Mouse (Mus musculus) hindbrain, postnatal 0 days (tissue): ENCODE results near the gene Stard3nl. TPM values are rescaled to one million over a fixed set of nuclear protein-coding genes. Genes with fewer than 3 reads are reported as not detected.
"Not testable (repeated sequence)": the region's sequence is repeated elsewhere in the genome, so short reads cannot be mapped to it uniquely, and the experiment has no call there.

ENCODE experiments used
- ATAC-seq: fragments of 200-750 bp; cut with Nextera tagmentation; 2 replicates; pipeline ENCODE4 v1.8.0; 2017; ENCODE audit warnings: mild to moderate bottlenecking, moderate TSS enrichment, moderate library complexity
- DNase-seq: peaks from one replicate; pipeline ENCODE4 v3.0.0-alpha.2; 2015; ENCODE audit warnings: low spot score
- H3K27ac ChIP-seq: fragments of 300-500 bp; sonication (generic); 2 replicates; pipeline ENCODE4 v1.5.1; 2014; ENCODE audit warnings: mild to moderate bottlenecking
- H3K27me3 ChIP-seq: fragments of 300-500 bp; sonication (generic); 2 replicates; pipeline ENCODE4 v1.6.1; 2014; ENCODE audit warnings: low read length, mixed read lengths; ENCODE audit not compliant: insufficient read depth
- H3K36me3 ChIP-seq: fragments of 300-500 bp; sonication (generic); 2 replicates; pipeline ENCODE4 v1.6.1; 2014; ENCODE audit warnings: low read length, mixed read lengths; ENCODE audit not compliant: insufficient read depth
- H3K4me1 ChIP-seq: fragments of 300-500 bp; sonication (generic); 2 replicates; pipeline ENCODE4 v1.6.1; 2014; ENCODE audit warnings: antibody characterized with exemption, low read length, mixed read lengths; ENCODE audit not compliant: insufficient read depth
- H3K4me2 ChIP-seq: fragments of 300-500 bp; sonication (generic); 2 replicates; pipeline ENCODE4 v1.6.1; 2014; ENCODE audit warnings: low read depth, mild to moderate bottlenecking, low read length, moderate library complexity, mixed read lengths
- H3K4me3 ChIP-seq: fragments of 300-500 bp; sonication (generic); 2 replicates; pipeline ENCODE4 v1.5.1; 2014; ENCODE audit warnings: low read length
- H3K9ac ChIP-seq: fragments of 300-500 bp; sonication (generic); replicated peaks from 2 replicates; pipeline ENCODE4 v1.6.1; 2014; ENCODE audit warnings: mild to moderate bottlenecking, low read length, moderate library complexity, mixed read lengths
- H3K9me3 ChIP-seq: fragments of 300-500 bp; sonication (generic); 2 replicates; pipeline ENCODE4 v1.6.1; 2016; ENCODE audit warnings: low read length, mixed read lengths
- CTCF ChIP-seq: IDR thresholded peaks from 2 replicates; pipeline ENCODE4 v1.5.1; 2016; ENCODE audit warnings: antibody characterized with exemption, control low read depth, low read depth
- WGBS: fragments of 180-500 bp; shearing (Covaris S2); extraction: QIAGEN DNeasy Blood & Tissue Kit; methylation state at CpG from one replicate; pipeline ENCODE4 v1.1.7; 2014; 5-methylcytosine and 5-hydroxymethylcytosine counted together
- polyA plus RNA-seq: library from polyadenylated mRNA; unstranded; fragments of >200 nt; fragmentation: Nextera tagmentation; extraction: Ambion mirVana; gene quantifications from 2 replicates; pipeline ENCODE4 v1.2.1, GENCODE M21; 2015
- total RNA-seq: library from RNA; depleted of rRNA; stranded (reverse); fragments of >200 nt; gene quantifications from 2 replicates; pipeline ENCODE4 v1.2.3, GENCODE M21; 2014; rRNA removed

Gene Stard3nl
- total and polyA plus RNA-seq, 2 experiments from 2014 or later = 69.5 to 191 TPM

DNA sequence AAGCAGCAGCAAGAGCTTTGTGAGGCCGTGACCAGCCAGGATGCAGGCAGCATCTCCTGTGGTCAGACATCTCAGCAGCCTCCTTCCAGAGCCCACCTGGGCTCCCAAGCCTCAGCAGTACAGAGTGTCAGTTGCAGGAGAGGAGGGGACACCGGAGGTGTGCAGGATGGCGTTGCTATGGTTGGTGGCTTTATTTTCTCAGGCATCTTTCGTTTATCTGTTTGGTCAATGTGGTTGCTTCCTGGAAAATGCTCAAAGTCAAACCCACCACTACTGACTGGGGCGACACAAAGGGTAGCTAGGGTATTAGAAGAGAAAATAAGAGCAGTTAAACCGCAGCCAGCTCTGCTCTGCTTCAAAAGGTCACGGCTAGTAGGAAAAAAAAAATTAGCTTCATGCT, 39.5 kb downstream of the Stard3nl start:
- no peak for DNase-seq
- no peak for ATAC-seq
- no peaks in the 10 kb centered on the region for H3K4me1 ChIP-seq
- H3K27ac ChIP-seq = no peak overlapping the region
- H3K36me3 ChIP-seq = peaks cover 40% of the 10 kb centered on the region
- no peak overlapping the region for H3K4me3 ChIP-seq
- H3K9me3 ChIP-seq = no peaks in the 10 kb centered on the region
- no peak for TF ChIP-seq CTCF
- H3K27me3 ChIP-seq = no peaks in the 10 kb centered on the region
- 57% methylated on average over 7 of the region's 7 CpGs for WGBS
- H3K9ac ChIP-seq = no peak overlapping the region
- no peak overlapping the region for H3K4me2 ChIP-seq

- TF ChIP-seq CTCF = no peak
- H3K27ac ChIP-seq = no peak overlapping the region
- H3K4me2 ChIP-seq = no peak overlapping the region
- no peaks in the 10 kb centered on the region for H3K27me3 ChIP-seq
- H3K4me3 ChIP-seq = no peak overlapping the region
- DNase-seq = peak; percentile 35
- peaks cover 18% of the 10 kb centered on the region for H3K36me3 ChIP-seq
- no peaks in the 10 kb centered on the region for H3K9me3 ChIP-seq
- H3K4me1 ChIP-seq = no peaks in the 10 kb centered on the region
- no peak overlapping the region for H3K9ac ChIP-seq
- WGBS = 59% methylated on average over 3 of the region's 3 CpGs
- peak; percentile 72 for ATAC-seq
Observed at GRCm38 (mm10) chr13:19352795-19353194, 42.8 kb downstream of the Stard3nl start.

- H3K4me3 ChIP-seq, H3K9ac ChIP-seq, H3K36me3 ChIP-seq, H3K9me3 ChIP-seq, ATAC-seq, H3K27me3 ChIP-seq, H3K27ac ChIP-seq, H3K4me2 ChIP-seq, DNase-seq, H3K4me1 ChIP-seq: not testable (repeated sequence)
- 68% methylated on average over 1 of the region's 1 CpGs for WGBS
Observed at GRCm38 (mm10) chr13:19340356-19340755, 55.2 kb downstream of the Stard3nl start.

DNA sequence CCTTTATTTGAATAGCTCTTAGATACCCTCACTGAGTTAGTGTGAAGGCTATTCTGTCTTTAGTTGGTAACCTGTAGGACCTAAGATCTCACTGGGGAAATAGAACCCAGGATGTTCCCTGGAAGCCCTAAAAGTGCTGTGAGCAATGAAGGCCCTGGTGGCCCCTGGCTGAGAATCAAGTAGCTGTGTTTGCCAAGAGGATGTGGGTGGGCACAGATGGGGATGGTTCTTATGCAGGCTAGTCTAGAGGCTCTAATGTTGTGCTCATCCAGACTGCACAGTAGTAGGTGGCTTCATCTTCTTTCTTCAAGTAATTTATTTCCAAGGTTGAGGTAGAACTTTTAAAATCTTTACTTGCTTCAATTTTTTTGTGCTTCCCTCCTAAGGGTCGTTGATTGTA, 59.3 kb downstream of the Stard3nl start:
- H3K9me3 ChIP-seq, H3K9ac ChIP-seq, DNase-seq, H3K4me1 ChIP-seq, H3K4me3 ChIP-seq, H3K4me2 ChIP-seq, ATAC-seq, H3K27ac ChIP-seq, H3K27me3 ChIP-seq, H3K36me3 ChIP-seq: not testable (repeated sequence)
- 86% methylated on average over 1 of the region's 1 CpGs for WGBS

Other genes with a start within 250 kb of the Stard3nl start
- 38.9 and 51.9 TPM in 2 replicates for gene Epdr1, start 224.1 kb upstream of the Stard3nl start, total RNA-seq
- gene Epdr1, start 224.1 kb upstream of the Stard3nl start, polyA plus RNA-seq = 40.3 and 42.4 TPM in 2 replicates
- 3.7 and 3.8 TPM in 2 replicates for gene Sfrp4, start 227.3 kb upstream of the Stard3nl start, total RNA-seq
- gene Sfrp4, start 227.3 kb upstream of the Stard3nl start, polyA plus RNA-seq = 4.7 and 6.2 TPM in 2 replicates